Mouse (Mus musculus) lung, embryonic 14.5 days (tissue): ENCODE results near the gene Zfyve21. TPM values are rescaled to one million over a fixed set of nuclear protein-coding genes. Genes with fewer than 3 reads are reported as not detected.
A peak's percentile ranks its signal among the peaks of the same experiment; 100 is the strongest.

Experiments
- ATAC-seq: fragments of 200-750 bp; cut with Nextera tagmentation; 2 replicates; pipeline ENCODE4 v1.8.0; 2017; ENCODE audit warnings: mild to moderate bottlenecking, moderate TSS enrichment, moderate library complexity; ENCODE audit not compliant: insufficient read depth
- DNase-seq: peaks from one replicate; pipeline ENCODE4 v3.0.0-alpha.2; 2015
- H3K27ac ChIP-seq: fragments of 300-500 bp; sonication (generic); 2 replicates; pipeline ENCODE4 v1.5.1; 2014; ENCODE audit warnings: low read depth, mild to moderate bottlenecking, moderate library complexity
- H3K27me3 ChIP-seq: fragments of 300-500 bp; sonication (generic); 2 replicates; pipeline ENCODE4 v1.6.1; 2014; ENCODE audit warnings: low read length, control low read depth; ENCODE audit not compliant: insufficient read depth
- H3K36me3 ChIP-seq: fragments of 300-500 bp; sonication (generic); 2 replicates; pipeline ENCODE4 v1.6.1; 2014; ENCODE audit warnings: control low read depth; ENCODE audit not compliant: insufficient read depth
- H3K4me1 ChIP-seq: fragments of 300-500 bp; sonication (generic); 2 replicates; pipeline ENCODE4 v1.6.1; 2014; ENCODE audit warnings: antibody characterized with exemption, control low read depth; ENCODE audit not compliant: insufficient read depth
- H3K4me2 ChIP-seq: fragments of 300-500 bp; sonication (generic); 2 replicates; pipeline ENCODE4 v1.6.1; 2014; ENCODE audit warnings: mild to moderate bottlenecking
- H3K4me3 ChIP-seq: fragments of 300-500 bp; sonication (generic); 2 replicates; pipeline ENCODE4 v1.5.1; 2014; ENCODE audit warnings: low read depth, low read length
- H3K9ac ChIP-seq: fragments of 300-500 bp; sonication (generic); 2 replicates; pipeline ENCODE4 v1.6.1; 2014
- H3K9me3 ChIP-seq: fragments of 300-500 bp; sonication (generic); 2 replicates; pipeline ENCODE4 v1.6.1; 2016; ENCODE audit warnings: low read depth, low read length, control low read depth
- CTCF ChIP-seq: IDR thresholded peaks from 2 replicates; pipeline ENCODE4 v1.5.1; 2016; ENCODE audit warnings: antibody characterized with exemption, low read depth
- WGBS: fragments of 180-500 bp; shearing (Covaris S2); extraction: QIAGEN DNeasy Blood & Tissue Kit; methylation state at CpG from one replicate; pipeline ENCODE4 v1.1.7; 2014; 5-methylcytosine and 5-hydroxymethylcytosine counted together
- polyA plus RNA-seq: library from polyadenylated mRNA; unstranded; fragments of >200 nt; fragmentation: Nextera tagmentation; extraction: Ambion mirVana; gene quantifications from 2 replicates; pipeline ENCODE4 v1.2.1, GENCODE M21; 2014

Zfyve21 gene
- polyA plus RNA-seq, 1 experiment from 2014 or later: 111 TPM

- peaks cover 71% of the 10 kb centered on the region for H3K36me3 ChIP-seq
- 73% methylated on average over 16 of the region's 16 CpGs for WGBS
Observed at GRCm38 (mm10) chr12:111774156-111774555, 39.8 kb upstream of the Zfyve21 start.

GRCm38 (mm10) chr12:111774845-111775244, 39.1 kb upstream of the Zfyve21 start:
- no peaks in the 10 kb centered on the region for H3K27me3 ChIP-seq
- DNase-seq: no peak
- no peak for ATAC-seq
- no peak overlapping the region for H3K9ac ChIP-seq
- H3K9me3 ChIP-seq: no peaks in the 10 kb centered on the region
- H3K4me2 ChIP-seq: no peak overlapping the region
- H3K4me1 ChIP-seq: peaks cover 4% of the 10 kb centered on the region; the same call in 1 of the 2 replicates
- H3K4me3 ChIP-seq: no peak overlapping the region
- no peak for TF ChIP-seq CTCF
- H3K27ac ChIP-seq: no peak overlapping the region
- peaks cover 77% of the 10 kb centered on the region for H3K36me3 ChIP-seq
- 73% methylated on average over 15 of the region's 15 CpGs for WGBS

More at GRCm38 (mm10) chr12:111774156-111774555, 39.8 kb upstream of the Zfyve21 start:
- no peak for TF ChIP-seq CTCF
- ATAC-seq (no peak), DNase-seq (no peak)
- H3K27me3 ChIP-seq: no peaks in the 10 kb centered on the region
- peaks cover 6% of the 10 kb centered on the region; the same call in 1 of the 2 replicates for H3K4me1 ChIP-seq
- H3K27ac ChIP-seq: no peak overlapping the region
- no peak overlapping the region for H3K9ac ChIP-seq
- no peak overlapping the region for H3K4me2 ChIP-seq
- no peaks in the 10 kb centered on the region for H3K9me3 ChIP-seq
- H3K4me3 ChIP-seq: no peak overlapping the region

- no peak for DNase-seq
- Histone ChIP-seq H3K36me3 (peaks cover 95% of the 10 kb centered on the region), H3K4me1 (no peaks in the 10 kb centered on the region), H3K9me3 (no peaks in the 10 kb centered on the region), H3K4me2 (no peak overlapping the region), H3K4me3 (no peak overlapping the region), H3K27me3 (no peaks in the 10 kb centered on the region), H3K9ac (no peak overlapping the region), H3K27ac (no peak overlapping the region)
- no peak for TF ChIP-seq CTCF
- WGBS: 84% methylated on average over 13 of the region's 13 CpGs
- no peak for ATAC-seq
Observed at GRCm38 (mm10) chr12:111777919-111778318, 36.1 kb upstream of the Zfyve21 start.

- peak; percentile 44 for TF ChIP-seq CTCF
- Histone ChIP-seq H3K4me1 (no peaks in the 10 kb centered on the region), H3K9me3 (no peaks in the 10 kb centered on the region), H3K27me3 (no peaks in the 10 kb centered on the region), H3K27ac (no peak overlapping the region), H3K4me3 (no peak overlapping the region), H3K9ac (no peak overlapping the region), H3K4me2 (no peak overlapping the region), H3K36me3 (peaks cover 95% of the 10 kb centered on the region)
- no peak for ATAC-seq
- no peak for DNase-seq
- WGBS: 90% methylated on average over 1 of the region's 1 CpGs
Observed at GRCm38 (mm10) chr12:111779544-111779943, 34.4 kb upstream of the Zfyve21 start.

- H3K27me3 ChIP-seq: no peaks in the 10 kb centered on the region
- H3K4me3 ChIP-seq: no peak overlapping the region
- no peak overlapping the region for H3K27ac ChIP-seq
- no peak overlapping the region for H3K9ac ChIP-seq
- H3K4me2 ChIP-seq: no peak overlapping the region
- no peaks in the 10 kb centered on the region for H3K9me3 ChIP-seq
- WGBS: 62% methylated on average over 15 of the region's 15 CpGs
- peaks cover 94% of the 10 kb centered on the region for H3K36me3 ChIP-seq
- DNase-seq (no peak), ATAC-seq (no peak)
- no peaks in the 10 kb centered on the region for H3K4me1 ChIP-seq
- no peak for TF ChIP-seq CTCF
Observed at GRCm38 (mm10) chr12:111785174-111785573, 28.8 kb upstream of the Zfyve21 start.

GRCm38 (mm10) chr12:111787015-111787414, 27.0 kb upstream of the Zfyve21 start:
- no peak overlapping the region for H3K27ac ChIP-seq
- no peak for TF ChIP-seq CTCF
- ATAC-seq (no peak), DNase-seq (no peak)
- H3K27me3 ChIP-seq: no peaks in the 10 kb centered on the region
- H3K4me2 ChIP-seq: no peak overlapping the region
- H3K9ac ChIP-seq: no peak overlapping the region
- H3K9me3 ChIP-seq: no peaks in the 10 kb centered on the region
- WGBS: 77% methylated on average over 6 of the region's 6 CpGs
- peaks cover 95% of the 10 kb centered on the region for H3K36me3 ChIP-seq
- H3K4me3 ChIP-seq: no peak overlapping the region
- no peaks in the 10 kb centered on the region for H3K4me1 ChIP-seq

GRCm38 (mm10) chr12:111790090-111790489, 23.9 kb upstream of the Zfyve21 start:
- ATAC-seq: no peak
- no peak overlapping the region for H3K4me2 ChIP-seq
- WGBS: 90% methylated on average over 5 of the region's 5 CpGs

GRCm38 (mm10) chr12:111790631-111791030, 23.3 kb upstream of the Zfyve21 start:
- H3K27ac ChIP-seq: no peak overlapping the region
- no peaks in the 10 kb centered on the region for H3K4me1 ChIP-seq
- H3K4me2 ChIP-seq: no peak overlapping the region
- H3K4me3 ChIP-seq: no peak overlapping the region
- H3K27me3 ChIP-seq: no peaks in the 10 kb centered on the region
- WGBS: 90% methylated on average over 7 of the region's 7 CpGs
- TF ChIP-seq CTCF: no peak
- DNase-seq (no peak), ATAC-seq (no peak)
- H3K9me3 ChIP-seq: no peaks in the 10 kb centered on the region
- no peak overlapping the region for H3K9ac ChIP-seq
- peaks cover 99% of the 10 kb centered on the region for H3K36me3 ChIP-seq

More at GRCm38 (mm10) chr12:111790090-111790489, 23.9 kb upstream of the Zfyve21 start:
- H3K27ac ChIP-seq: no peak overlapping the region
- no peak overlapping the region for H3K9ac ChIP-seq
- no peak for DNase-seq
- peaks cover 99% of the 10 kb centered on the region for H3K36me3 ChIP-seq
- H3K27me3 ChIP-seq: no peaks in the 10 kb centered on the region
- no peaks in the 10 kb centered on the region for H3K9me3 ChIP-seq
- no peaks in the 10 kb centered on the region for H3K4me1 ChIP-seq
- no peak for TF ChIP-seq CTCF
- H3K4me3 ChIP-seq: no peak overlapping the region
